Mouse (Mus musculus) liver, postnatal 0 days (tissue): ENCODE data around the gene Gpsm1. TPM values are rescaled to one million over a fixed set of nuclear protein-coding genes. Genes with fewer than 3 reads are reported as not detected.
A peak's percentile ranks its signal among the peaks of the same experiment; 100 is the strongest.

Experiments used
- ATAC-seq: fragments of 200-750 bp; cut with Nextera tagmentation; 2 replicates; pipeline ENCODE4 v1.8.0; 2017; ENCODE audit warnings: mild to moderate bottlenecking, moderate library complexity
- DNase-seq: peaks from one replicate; pipeline ENCODE4 v3.0.0-alpha.2; 2016
- H3K27ac ChIP-seq: fragments of 300-500 bp; sonication (generic); 2 replicates; pipeline ENCODE4 v1.5.1; 2014; ENCODE audit warnings: antibody characterized with exemption, moderate library complexity, mild to moderate bottlenecking, low read depth
- H3K27me3 ChIP-seq: fragments of 300-500 bp; sonication (generic); 2 replicates; pipeline ENCODE4 v1.6.1; 2014; ENCODE audit warnings: low read length, control low read depth, mixed read lengths; ENCODE audit not compliant: insufficient read depth
- H3K36me3 ChIP-seq: fragments of 300-500 bp; sonication (generic); replicated peaks from 2 replicates; pipeline ENCODE4 v1.6.1; 2014; ENCODE audit warnings: mild to moderate bottlenecking, control low read depth, low read length, moderate library complexity, mixed read lengths; ENCODE audit not compliant: insufficient read depth
- H3K4me1 ChIP-seq: fragments of 300-500 bp; sonication (generic); 2 replicates; pipeline ENCODE4 v1.6.1; 2014; ENCODE audit warnings: antibody characterized with exemption, mild to moderate bottlenecking, control low read depth; ENCODE audit not compliant: insufficient read depth
- H3K4me2 ChIP-seq: fragments of 300-500 bp; sonication (generic); 2 replicates; pipeline ENCODE4 v1.6.1; 2014; ENCODE audit warnings: low read depth, mild to moderate bottlenecking, low read length, moderate library complexity, mixed read lengths
- H3K4me3 ChIP-seq: fragments of 300-500 bp; sonication (generic); 2 replicates; pipeline ENCODE4 v1.5.1; 2014; ENCODE audit warnings: low read depth, low read length
- H3K9ac ChIP-seq: fragments of 300-500 bp; sonication (generic); replicated peaks from 2 replicates; pipeline ENCODE4 v1.6.1; 2014; ENCODE audit warnings: mild to moderate bottlenecking, moderate library complexity
- H3K9me3 ChIP-seq: fragments of 300-500 bp; sonication (generic); 2 replicates; pipeline ENCODE4 v1.6.1; 2016; ENCODE audit warnings: mild to moderate bottlenecking, control low read depth, low read length, mixed read lengths
- CTCF ChIP-seq: sonication (generic); IDR thresholded peaks from 2 replicates; pipeline ENCODE4 v1.5.1; 2016; ENCODE audit warnings: antibody characterized with exemption, low read depth
- EP300 ChIP-seq: IDR thresholded peaks from 2 replicates; pipeline ENCODE4 v1.6.1; 2016; ENCODE audit warnings: antibody characterized with exemption, low read depth, mild to moderate bottlenecking
- WGBS: fragments of 180-500 bp; shearing (Covaris S2); extraction: QIAGEN DNeasy Blood & Tissue Kit; methylation state at CpG from one replicate; pipeline ENCODE4 v1.1.7; 2014; ENCODE audit not compliant: insufficient replicate concordance; 5-methylcytosine and 5-hydroxymethylcytosine counted together
- polyA plus RNA-seq: library from polyadenylated mRNA; unstranded; fragments of >200 nt; fragmentation: Nextera tagmentation; extraction: Ambion mirVana; gene quantifications from 2 replicates; pipeline ENCODE4 v1.2.1, GENCODE M21; 2015

Gene Gpsm1
- polyA plus RNA-seq, 1 experiment from 2014 or later, result 1.9 TPM

- TF ChIP-seq CTCF (no peak), EP300 (no peak)
- no peaks in the 10 kb centered on the region for H3K9me3 ChIP-seq
- DNase-seq (peak; percentile 91), ATAC-seq (peak; percentile 93)
- 0% methylated on average over 36 of the region's 60 CpGs for WGBS
- H3K27ac ChIP-seq, result peak within 1 kb of the TSS; percentile 67
- H3K4me2 ChIP-seq, result peak within 1 kb of the TSS; percentile 94
- peaks cover 13% of the 10 kb centered on the region for H3K4me1 ChIP-seq
- H3K27me3 ChIP-seq, result no peaks in the 10 kb centered on the region
- peak within 1 kb of the TSS; percentile 92 for H3K4me3 ChIP-seq
- peaks cover 68% of the 10 kb centered on the region for H3K36me3 ChIP-seq
- peak within 1 kb of the TSS; percentile 96 for H3K9ac ChIP-seq
Observed at GRCm38 (mm10) chr2:26389154-26389690, 73.9 kb downstream of the Gpsm1 start, which contains the start of the genes Entr1 and Pmpca. Gene Entr1 (minus strand): TSS chr2:26389316. Gene Pmpca (plus strand): TSS chr2:26389339.

GRCm38 (mm10) chr2:26390954-26391353, 75.6 kb downstream of the Gpsm1 start:
- H3K27me3 ChIP-seq, result no peaks in the 10 kb centered on the region
- peaks cover 13% of the 10 kb centered on the region for H3K4me1 ChIP-seq
- no peak overlapping the region for H3K4me3 ChIP-seq
- no peak for DNase-seq
- ATAC-seq, result no peak
- H3K9me3 ChIP-seq, result no peaks in the 10 kb centered on the region
- no peak for TF ChIP-seq CTCF
- TF ChIP-seq EP300, result no peak
- no peak overlapping the region for H3K4me2 ChIP-seq
- H3K9ac ChIP-seq, result no peak overlapping the region
- 63% methylated on average over 3 of the region's 3 CpGs for WGBS
- H3K36me3 ChIP-seq, result peaks cover 69% of the 10 kb centered on the region
- no peak overlapping the region for H3K27ac ChIP-seq

DNA sequence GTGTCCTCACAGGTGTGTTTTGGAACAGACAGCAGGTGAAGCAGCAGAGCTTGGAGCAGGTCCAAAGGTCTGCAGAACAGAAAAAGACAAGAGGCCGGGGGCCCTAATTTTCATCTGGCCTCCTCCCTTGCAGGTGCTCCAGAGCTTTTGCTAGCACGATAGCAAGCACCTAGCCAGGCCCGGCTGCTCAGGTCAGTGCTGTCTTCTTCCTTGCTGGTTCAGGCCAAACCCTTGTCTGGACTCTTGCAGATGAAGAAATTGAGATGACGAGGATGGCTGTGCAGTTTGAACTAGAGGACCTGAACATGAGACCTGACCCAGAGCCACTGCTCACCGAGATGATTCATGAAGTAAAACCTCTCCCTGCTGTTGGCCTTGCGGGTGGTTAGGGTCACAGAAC, 76.3 kb downstream of the Gpsm1 start:
- Histone ChIP-seq H3K4me3 (no peak overlapping the region), H3K9ac (no peak overlapping the region), H3K27ac (no peak overlapping the region), H3K4me2 (no peak overlapping the region), H3K4me1 (peaks cover 13% of the 10 kb centered on the region), H3K27me3 (no peaks in the 10 kb centered on the region), H3K36me3 (peaks cover 70% of the 10 kb centered on the region), H3K9me3 (no peaks in the 10 kb centered on the region)
- 88% methylated on average over 6 of the region's 6 CpGs for WGBS
- TF ChIP-seq CTCF (no peak), EP300 (no peak)
- no peak for DNase-seq
- ATAC-seq, result no peak

Other genes with a start within 250 kb of the Gpsm1 start
- 3.9 and 4.9 TPM in 2 replicates for gene Nacc2, start 192.3 kb upstream of the Gpsm1 start, polyA plus RNA-seq
- not detected in 2 replicates for gene Lhx3, start 107.2 kb upstream of the Gpsm1 start, polyA plus RNA-seq
- gene Qsox2, start 78.0 kb upstream of the Gpsm1 start, polyA plus RNA-seq, result 3.7 and 4.1 TPM in 2 replicates
- gene Ccdc187, start 21.0 kb upstream of the Gpsm1 start, polyA plus RNA-seq, result 0.01 TPM in 1 of 2 replicates, not detected in the other
- 7.5 and 7.9 TPM in 2 replicates for gene Dnlz, start 36.6 kb downstream of the Gpsm1 start, polyA plus RNA-seq
- 2.1 and 2.2 TPM in 2 replicates for gene Card9, start 45.4 kb downstream of the Gpsm1 start, polyA plus RNA-seq
- 5.0 and 5.5 TPM in 2 replicates for gene Snapc4, start 65.1 kb downstream of the Gpsm1 start, polyA plus RNA-seq
- gene Entr1, start 73.8 kb downstream of the Gpsm1 start, polyA plus RNA-seq, result 28.0 and 29.0 TPM in 2 replicates
- gene Pmpca, start 73.8 kb downstream of the Gpsm1 start, polyA plus RNA-seq, result 38.8 and 41.3 TPM in 2 replicates
- 3.3 and 3.4 TPM in 2 replicates for gene Inpp5e, start 93.7 kb downstream of the Gpsm1 start, polyA plus RNA-seq
- gene Sec16a, start 129.7 kb downstream of the Gpsm1 start, polyA plus RNA-seq, result 7.8 and 8.0 TPM in 2 replicates
- gene Notch1, start 201.1 kb downstream of the Gpsm1 start, polyA plus RNA-seq, result 2.0 and 2.1 TPM in 2 replicates